Mouse (Mus musculus) ES-Bruce4 (cell line): Measurements from ENCODE around the gene Ncbp2. TPM values are rescaled to one million over a fixed set of nuclear protein-coding genes. Genes with fewer than 3 reads are reported as not detected.
A peak's percentile ranks its signal among the peaks of the same experiment; 100 is the strongest.

Experiments used
- H3K27ac ChIP-seq: 2 replicates; pipeline ENCODE4 v1.5.1; 2012; ENCODE audit warnings: low read length, inconsistent platforms; ENCODE audit not compliant: insufficient read depth
- H3K27me3 ChIP-seq: 2 replicates; pipeline ENCODE4 v1.6.1; 2012; ENCODE audit warnings: mild to moderate bottlenecking, low read length, inconsistent platforms; ENCODE audit not compliant: control insufficient read depth, poor library complexity, insufficient read depth, severe bottlenecking
- H3K36me3 ChIP-seq: 2 replicates; pipeline ENCODE4 v1.6.1; 2012; ENCODE audit warnings: inconsistent platforms, mild to moderate bottlenecking, low read length, moderate library complexity; ENCODE audit not compliant: control insufficient read depth, poor library complexity, insufficient read depth, severe bottlenecking
- H3K4me1 ChIP-seq: one replicate; pipeline ENCODE4 v1.8.1; 2011; ENCODE audit warnings: low read length; ENCODE audit not compliant: control insufficient read depth, insufficient read depth
- H3K4me3 ChIP-seq: 2 replicates; pipeline ENCODE4 v1.5.1; 2011; ENCODE audit warnings: low read depth, mild to moderate bottlenecking, low read length
- H3K9ac ChIP-seq: 2 replicates; pipeline ENCODE4 v1.6.1; 2012; ENCODE audit warnings: low read depth, mild to moderate bottlenecking, inconsistent platforms; ENCODE audit not compliant: poor library complexity, severe bottlenecking
- H3K9me3 ChIP-seq: replicated peaks from 2 replicates; pipeline ENCODE4 v1.6.1; 2012; ENCODE audit warnings: mild to moderate bottlenecking, low read length, inconsistent platforms; ENCODE audit not compliant: control insufficient read depth, poor library complexity, insufficient read depth, severe bottlenecking
- CTCF ChIP-seq: IDR thresholded peaks from one replicate; pipeline ENCODE4 v1.8.1; 2011; ENCODE audit warnings: low read depth, low read length
- EP300 ChIP-seq: IDR thresholded peaks from 2 replicates; pipeline ENCODE4 v1.6.1; 2011; ENCODE audit warnings: low read depth, low read length; ENCODE audit not compliant: insufficient read depth
- POLR2A ChIP-seq: IDR thresholded peaks from one replicate; pipeline ENCODE4 v1.8.1; 2011; ENCODE audit warnings: low read length; ENCODE audit not compliant: insufficient read depth
- polyA plus RNA-seq: library from polyadenylated mRNA; stranded (reverse); fragments of >200 nt; gene quantifications from 2 replicates; pipeline ENCODE4 v1.2.4, GENCODE M21; 2011; ENCODE audit warnings: low read depth; ENCODE audit not compliant: missing spikeins, insufficient read depth, insufficient read length

Gene Ncbp2
- polyA plus RNA-seq, 1 experiment: 84.8 TPM

- Histone ChIP-seq H3K9me3 (no peaks in the 10 kb centered on the region), H3K4me1 (no peaks in the 10 kb centered on the region), H3K36me3 (peaks cover 10% of the 10 kb centered on the region)
Observed at GRCm38 (mm10) chr16:31993195-31993594, 44.9 kb downstream of the Ncbp2 start.

GRCm38 (mm10) chr16:31993946-31994345 lies 45.6 kb downstream of the Ncbp2 start:
- peaks cover 10% of the 10 kb centered on the region for H3K36me3 ChIP-seq
- H3K9ac ChIP-seq: no peak overlapping the region
- no peak overlapping the region for H3K4me3 ChIP-seq
- TF ChIP-seq CTCF (no peak), POLR2A (no peak), EP300 (no peak)
- H3K9me3 ChIP-seq: no peaks in the 10 kb centered on the region
- no peak overlapping the region for H3K27ac ChIP-seq
- no peaks in the 10 kb centered on the region for H3K4me1 ChIP-seq
- no peaks in the 10 kb centered on the region for H3K27me3 ChIP-seq

More at GRCm38 (mm10) chr16:31993195-31993594, 44.9 kb downstream of the Ncbp2 start:
- no peak overlapping the region for H3K4me3 ChIP-seq
- H3K9ac ChIP-seq: no peak overlapping the region
- H3K27ac ChIP-seq: no peak overlapping the region
- TF ChIP-seq CTCF (no peak), POLR2A (no peak), EP300 (no peak)
- H3K27me3 ChIP-seq: no peaks in the 10 kb centered on the region

- Histone ChIP-seq H3K36me3 (no peaks in the 10 kb centered on the region; the same call in 1 of the 2 replicates), H3K27ac (no peak overlapping the region), H3K9ac (no peak overlapping the region), H3K4me3 (no peak overlapping the region), H3K9me3 (no peaks in the 10 kb centered on the region), H3K27me3 (no peaks in the 10 kb centered on the region), H3K4me1 (no peaks in the 10 kb centered on the region)
- TF ChIP-seq POLR2A (no peak), EP300 (no peak), CTCF (no peak)
Observed at GRCm38 (mm10) chr16:31996371-31996770, 48.1 kb downstream of the Ncbp2 start.

GRCm38 (mm10) chr16:32002509-32003477 lies 54.5 kb downstream of the Ncbp2 start, which contains the start of gene Senp5:
TSS of gene Senp5 (minus strand) at chr16:32003287.
- H3K27me3 ChIP-seq: no peaks in the 10 kb centered on the region
- H3K9me3 ChIP-seq: no peaks in the 10 kb centered on the region
- H3K4me1 ChIP-seq: no peaks in the 10 kb centered on the region
- H3K36me3 ChIP-seq: no peaks in the 10 kb centered on the region; the same call in 1 of the 2 replicates
- H3K4me3 ChIP-seq: peak within 1 kb of the TSS; percentile 82
- peak within 1 kb of the TSS; percentile 63 for H3K9ac ChIP-seq
- TF ChIP-seq POLR2A (peak; percentile 64), CTCF (no peak), EP300 (peak; percentile 67; the same call in 1 of the 2 replicates)
- H3K27ac ChIP-seq: peak within 1 kb of the TSS; percentile 52; the same call in 1 of the 2 replicates

- Histone ChIP-seq H3K27ac (no peak overlapping the region), H3K9me3 (no peaks in the 10 kb centered on the region), H3K36me3 (no peaks in the 10 kb centered on the region; the same call in 1 of the 2 replicates), H3K4me3 (no peak overlapping the region), H3K9ac (no peak overlapping the region), H3K4me1 (no peaks in the 10 kb centered on the region), H3K27me3 (no peaks in the 10 kb centered on the region)
- TF ChIP-seq CTCF (no peak), POLR2A (no peak)
Observed at GRCm38 (mm10) chr16:32004731-32005130, 56.4 kb downstream of the Ncbp2 start.
